Mouse (Mus musculus) lung, adult 18-20 months (tissue): ENCODE measurements around the gene Cxadr.

Experiments used
- DNase-seq, 2 experiments: peaks; one replicate each; pipeline ENCODE4 v3.0.0; 2022; ENCODE audit warnings: mixed read lengths in 2 of 2

The Cxadr gene

DNA sequence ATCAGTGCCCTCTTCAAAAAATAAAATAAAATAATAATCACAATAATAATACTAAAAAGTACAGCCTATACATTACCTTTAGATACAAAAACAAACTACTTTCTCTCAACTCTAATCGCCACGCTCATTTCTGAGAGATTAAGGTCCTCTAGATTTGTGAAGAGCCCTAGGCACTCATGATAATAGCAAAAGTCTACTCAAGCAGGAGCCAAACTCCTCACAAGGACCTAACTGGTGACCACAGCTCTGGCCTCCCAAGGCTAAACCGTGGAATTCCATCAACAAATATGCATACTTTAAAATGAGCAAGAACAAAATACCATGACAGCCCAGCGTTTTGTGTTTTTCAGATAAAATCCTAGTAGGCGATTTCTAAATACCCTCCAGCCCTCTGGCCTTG lies 71.5 kb downstream of the Cxadr start:
- DNase-seq, result no peak

DNA sequence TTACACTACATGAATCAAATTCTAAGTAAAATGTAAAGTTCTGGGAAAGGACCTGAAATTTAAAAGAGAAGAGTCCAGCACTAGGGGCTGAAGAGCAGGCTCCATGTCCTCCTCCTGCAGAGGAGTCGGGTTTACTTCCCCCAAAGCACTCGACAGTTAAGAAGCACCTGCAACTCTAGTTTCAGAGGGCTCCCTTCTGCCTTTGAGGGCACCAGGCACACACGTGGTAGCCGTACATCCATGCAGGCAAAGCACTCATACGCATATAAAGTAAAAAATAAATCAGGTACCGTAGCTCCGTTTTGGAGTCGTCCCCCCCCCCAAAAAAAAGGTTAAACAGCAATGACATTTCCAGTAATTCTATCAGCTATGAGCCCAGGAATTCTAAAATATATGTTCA lies 72.5 kb downstream of the Cxadr start:
- DNase-seq, result no peak

DNA sequence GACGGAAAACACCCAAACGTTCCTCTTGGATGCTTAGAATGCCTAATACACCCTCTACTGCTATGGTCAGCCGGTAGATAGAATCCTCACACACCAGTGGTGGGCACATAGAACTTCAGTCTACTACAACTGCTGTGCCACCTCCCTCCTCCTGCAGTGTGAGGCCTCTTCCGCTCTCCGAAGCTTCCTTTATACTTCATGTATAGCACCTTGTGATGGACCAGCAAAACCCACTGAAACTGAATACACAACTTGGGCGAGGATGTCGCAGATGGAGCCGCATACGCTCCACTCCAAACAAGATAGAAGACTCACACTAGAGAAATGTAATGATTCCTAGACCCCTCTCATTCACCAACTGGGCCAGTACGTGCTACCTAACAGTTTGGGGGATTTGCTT lies 73.9 kb downstream of the Cxadr start:
- peak in 1 of 2 experiments; percentile 6 for DNase-seq

DNA sequence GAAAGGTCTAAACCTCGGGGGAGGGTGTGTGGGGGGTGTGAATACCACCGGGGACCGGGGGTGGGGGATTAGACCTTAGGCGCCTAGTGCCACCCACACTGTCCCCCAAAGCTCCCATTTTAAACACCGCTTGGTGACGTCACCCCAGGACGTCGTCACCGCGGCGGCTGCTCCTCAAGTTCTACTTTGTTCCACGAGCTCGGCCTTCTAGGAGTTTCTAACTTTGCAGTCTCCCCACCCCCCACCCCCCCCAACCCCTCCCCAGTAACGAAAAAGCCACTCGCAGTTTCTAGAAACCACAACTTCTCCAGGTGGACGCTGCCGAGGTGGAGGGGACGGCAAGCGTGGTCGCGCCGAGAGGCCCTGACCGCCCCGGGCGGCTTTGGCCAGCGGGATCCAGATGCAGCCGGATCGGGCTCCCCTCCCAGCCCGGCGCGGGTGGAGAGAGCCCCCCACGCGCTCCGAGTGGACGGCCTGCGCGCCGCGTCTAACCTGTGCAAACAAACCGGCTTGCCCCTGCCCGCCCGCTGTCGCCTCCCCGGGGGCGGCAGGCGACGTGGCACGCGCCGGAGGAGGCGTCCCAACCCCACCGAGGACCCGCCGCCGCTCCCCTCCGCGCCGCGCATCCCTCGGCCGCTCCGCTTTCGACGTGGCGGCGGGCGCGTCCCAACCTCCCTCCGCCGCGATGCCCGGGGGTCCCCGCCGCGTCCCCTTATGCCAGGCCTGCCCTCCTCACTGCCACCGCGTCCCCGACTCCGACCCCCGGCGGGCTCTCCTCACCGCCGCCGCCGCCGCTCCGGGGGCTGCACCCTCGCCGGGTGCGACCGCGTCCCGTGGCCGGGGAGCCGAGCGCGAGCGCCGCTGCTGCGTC lies 74.8 kb downstream of the Cxadr start:
- DNase-seq, result peak; percentile 59 to 65

DNA sequence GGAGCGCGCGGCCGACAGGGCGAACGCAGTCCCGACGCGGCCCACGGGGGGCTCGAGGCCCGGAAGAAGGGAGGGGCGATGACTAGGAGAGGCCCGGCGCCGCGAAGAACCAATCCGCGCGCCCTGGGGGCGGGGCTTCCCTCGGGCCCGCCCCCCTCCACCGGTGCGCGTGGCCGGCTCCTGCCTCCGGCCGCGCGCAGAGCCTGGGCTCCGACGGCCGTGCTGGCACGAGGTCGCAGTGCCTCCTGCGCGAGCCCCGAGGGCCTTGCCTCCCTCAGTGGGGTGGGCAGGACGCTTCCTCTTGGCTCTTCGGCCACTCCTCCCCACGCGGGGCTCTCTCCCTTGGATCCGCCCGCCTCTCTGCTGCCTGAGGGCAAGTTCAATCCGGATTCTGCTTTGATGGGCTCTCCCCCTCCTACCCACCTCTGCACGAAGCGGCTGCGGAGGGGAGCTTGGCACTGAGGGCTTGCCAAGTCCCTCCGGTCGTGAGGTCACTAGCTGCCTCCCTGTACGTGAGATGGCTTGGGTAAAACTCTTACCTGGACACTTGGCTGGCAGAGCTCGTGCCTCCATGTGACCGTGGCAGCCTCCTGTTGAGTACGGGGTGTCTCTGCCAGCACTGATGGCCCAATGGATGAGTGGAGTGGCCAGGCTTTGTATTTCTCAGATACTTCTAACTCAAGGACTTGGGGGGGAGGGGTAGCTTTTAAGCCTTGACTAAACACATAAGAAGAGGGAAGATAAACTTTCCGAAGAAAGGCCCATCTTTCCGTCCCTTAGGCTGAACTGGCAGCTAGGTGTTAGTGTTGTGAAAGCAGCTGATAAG lies 75.7 kb downstream of the Cxadr start, which contains the start of gene Btg3:
TSS of gene Btg3 (minus strand) at position 448 of the 826 bp plus-strand sequence.
- peak; percentile 88 to 91 for DNase-seq

DNA sequence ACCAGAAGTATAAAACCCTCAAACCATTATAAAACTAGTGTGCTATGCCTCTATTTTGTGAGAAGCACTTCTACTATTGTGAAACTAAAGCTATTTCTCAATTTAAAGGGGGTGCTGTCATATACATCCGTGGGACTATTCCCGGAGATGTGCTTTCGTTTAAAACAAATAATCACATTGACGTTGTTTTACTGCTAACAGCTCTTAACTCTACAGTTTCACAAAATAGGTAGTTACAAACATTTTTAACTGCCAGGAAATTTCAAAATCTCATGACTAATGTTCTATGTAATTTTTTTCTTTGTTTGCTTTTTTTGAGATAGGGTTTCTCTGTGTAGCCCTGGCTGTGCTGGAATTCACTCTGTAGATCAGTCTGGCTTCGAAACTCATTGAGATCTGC lies 77.2 kb downstream of the Cxadr start:
- no peak for DNase-seq

DNA sequence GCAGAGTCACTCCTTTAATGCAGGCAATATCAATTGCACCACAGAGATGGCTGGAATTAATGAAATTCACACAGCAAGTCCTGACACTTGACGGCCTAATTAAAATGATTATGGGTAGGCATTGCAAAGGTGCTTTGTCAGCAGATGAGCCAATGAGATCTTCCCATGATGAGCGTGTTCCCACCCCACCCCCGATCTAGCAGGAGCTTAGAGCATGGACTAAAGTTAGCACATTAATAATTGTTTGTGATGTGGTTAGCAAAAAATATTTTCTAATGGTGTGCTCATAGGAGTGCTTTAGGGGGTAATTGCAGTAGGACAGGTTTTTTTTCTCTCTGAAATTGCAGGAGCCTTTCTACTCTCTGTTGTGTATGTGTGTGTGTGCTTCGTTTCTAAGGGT lies 87.8 kb downstream of the Cxadr start:
- DNase-seq, result no peak

DNA sequence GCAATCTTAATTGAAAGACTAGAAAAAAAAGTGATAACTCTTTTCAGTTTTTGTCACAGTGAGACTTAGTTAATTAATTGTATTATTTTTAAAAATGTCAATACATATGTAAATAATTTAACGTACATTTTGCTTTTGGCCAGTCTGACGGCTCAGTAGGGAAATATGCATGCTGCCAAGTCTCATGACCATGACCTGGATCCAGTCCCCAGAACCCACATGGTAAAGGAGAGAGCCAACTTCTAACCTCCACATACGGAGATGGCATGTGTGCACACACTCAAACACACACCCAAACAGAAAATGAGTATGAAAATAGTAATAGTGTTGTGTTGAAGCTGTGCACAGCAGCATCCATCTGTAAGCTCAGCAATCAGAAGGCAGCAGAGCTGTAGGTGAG lies 88.7 kb downstream of the Cxadr start:
- DNase-seq, result no peak

DNA sequence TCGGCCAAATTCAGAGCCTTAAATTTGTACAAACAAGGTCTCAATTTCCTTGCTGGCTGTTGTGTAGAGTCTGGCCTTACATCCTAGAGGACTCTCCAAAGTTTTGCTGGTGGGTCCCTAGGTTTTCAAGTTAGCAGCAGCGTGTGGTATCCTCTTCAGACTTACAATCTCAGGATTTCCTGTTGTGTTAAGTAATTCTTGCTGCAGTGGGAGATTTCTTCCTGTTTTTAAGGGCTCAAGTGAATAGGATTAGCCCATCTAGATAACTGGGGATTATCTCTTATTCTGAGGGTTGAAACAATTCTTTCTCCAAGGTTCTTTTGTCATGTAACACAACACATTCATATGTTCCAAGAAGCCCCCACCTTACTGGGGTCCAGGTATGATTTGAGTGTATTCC lies 90.1 kb downstream of the Cxadr start:
- DNase-seq, result no peak

DNA sequence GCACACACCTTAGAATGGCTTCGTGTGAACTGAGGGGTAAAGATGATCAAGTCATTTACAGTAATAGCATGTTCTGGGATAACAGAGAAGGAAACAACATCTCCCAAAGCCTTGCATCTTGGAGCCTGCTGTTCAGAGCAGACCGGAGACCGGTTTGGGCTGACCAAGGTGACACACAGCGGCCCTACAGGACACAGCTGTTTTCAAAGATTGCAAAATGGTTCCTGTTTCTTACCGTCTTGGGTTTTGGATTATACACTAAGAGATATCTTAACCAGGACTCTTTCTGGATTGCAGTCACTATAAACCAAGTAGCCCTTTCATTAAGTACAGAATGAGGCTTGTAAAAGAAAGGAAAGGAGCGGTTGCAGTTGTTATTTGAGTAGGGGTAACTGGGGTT lies 97.4 kb downstream of the Cxadr start:
- DNase-seq, result no peak

DNA sequence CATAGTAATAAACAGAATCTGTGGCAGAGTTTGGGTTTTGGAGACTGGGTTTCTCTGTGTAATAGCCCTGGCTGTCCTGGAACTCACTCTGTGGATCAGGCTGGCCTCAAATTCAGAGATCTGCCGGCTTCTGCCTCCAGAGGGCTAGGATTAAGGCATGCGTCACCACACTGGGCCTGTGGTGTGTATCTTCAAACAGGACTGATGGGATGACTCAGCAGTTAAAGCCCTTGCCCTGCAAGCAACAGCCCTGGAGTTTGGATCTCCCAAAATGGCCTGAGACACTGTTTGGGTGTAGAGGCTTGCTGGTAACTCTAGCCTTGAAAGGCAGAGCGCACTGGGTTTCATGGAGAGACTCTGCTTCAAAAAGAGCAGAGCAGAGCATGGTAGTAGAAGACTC lies 98.1 kb downstream of the Cxadr start:
- no peak for DNase-seq

DNA sequence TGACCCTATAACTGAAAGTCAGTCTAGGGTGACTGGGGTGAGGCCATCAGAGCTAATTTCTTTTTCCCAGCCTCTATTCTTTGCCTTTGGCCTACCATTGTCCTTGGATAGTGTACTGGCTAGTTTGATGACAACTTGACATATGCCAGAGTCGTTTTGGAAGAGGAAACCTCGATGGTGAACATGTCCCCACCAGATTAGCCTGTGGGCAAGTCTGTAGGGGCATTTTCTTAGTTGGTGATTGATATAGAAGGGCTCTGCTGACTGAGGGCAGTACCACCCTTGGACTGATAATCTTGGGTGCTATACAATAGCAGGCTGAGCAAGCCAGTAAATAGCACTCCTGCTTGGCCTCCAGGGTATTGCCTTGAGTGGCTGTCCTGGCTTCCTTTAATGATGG lies 101.0 kb downstream of the Cxadr start:
- DNase-seq, result no peak

DNA sequence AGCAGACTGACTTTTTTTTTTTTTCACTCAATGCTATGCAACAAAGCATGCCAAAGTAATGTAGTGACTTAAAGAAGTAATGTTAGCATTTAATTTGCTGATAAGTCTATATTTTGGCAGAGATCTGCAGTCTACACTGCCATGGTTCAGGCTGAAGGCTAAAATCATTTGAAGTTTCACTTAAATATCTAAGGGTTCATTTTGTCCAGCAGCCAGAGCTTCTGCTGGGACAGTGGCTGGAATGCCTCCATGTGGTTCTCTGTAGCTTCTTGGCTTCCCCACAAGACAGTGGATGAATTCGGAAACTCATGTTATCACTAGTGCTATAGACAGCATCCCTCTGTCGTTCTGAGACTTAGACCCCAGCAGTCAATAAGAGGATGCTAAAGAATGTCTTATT lies 105.4 kb downstream of the Cxadr start:
- DNase-seq, result no peak

DNA sequence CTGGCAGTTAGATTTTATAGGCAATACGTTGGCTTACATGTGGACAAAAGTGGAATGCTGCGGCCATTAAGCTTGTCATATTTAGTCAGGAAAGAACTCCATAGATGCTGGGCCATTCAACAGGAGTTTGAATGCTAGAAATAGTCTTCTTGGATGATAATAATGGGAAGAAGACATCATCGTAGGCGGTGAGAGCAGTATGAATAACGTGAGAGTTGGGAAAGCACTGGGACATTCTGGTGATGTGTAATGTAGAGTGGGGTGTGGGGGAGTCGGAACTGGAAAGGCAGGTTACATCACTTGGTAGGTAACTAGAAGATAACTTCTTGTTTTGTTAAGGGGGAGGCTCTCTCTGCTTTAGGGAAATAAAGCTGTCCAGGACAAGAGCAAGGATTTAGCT lies 106.6 kb downstream of the Cxadr start:
- no peak for DNase-seq
